Mouse (Mus musculus) stomach, embryonic 14.5 days (tissue): Measurements from ENCODE around the gene Rbpms2. TPM values are rescaled to one million over a fixed set of nuclear protein-coding genes. Genes with fewer than 3 reads are reported as not detected.

Experiments used
- ATAC-seq: fragments of 200-750 bp; cut with Nextera tagmentation; 2 replicates; pipeline ENCODE4 v1.8.0; 2017; ENCODE audit warnings: low read depth, moderate TSS enrichment; ENCODE audit not compliant: insufficient number of reproducible peaks, insufficient read depth, low FRiP score
- H3K27ac ChIP-seq: fragments of 300-500 bp; sonication (generic); 2 replicates; pipeline ENCODE4 v1.5.1; 2014; ENCODE audit warnings: mild to moderate bottlenecking, low read length, moderate library complexity, mixed read lengths
- H3K27me3 ChIP-seq: fragments of 300-500 bp; sonication (generic); 2 replicates; pipeline ENCODE4 v1.6.1; 2014; ENCODE audit warnings: low read length, control low read depth, mixed read lengths; ENCODE audit not compliant: control insufficient read depth, insufficient read depth
- H3K36me3 ChIP-seq: fragments of 300-500 bp; sonication (generic); 2 replicates; pipeline ENCODE4 v1.6.1; 2014; ENCODE audit warnings: mild to moderate bottlenecking, control low read depth, low read length, moderate library complexity, mixed read lengths; ENCODE audit not compliant: control insufficient read depth, insufficient read depth
- H3K4me1 ChIP-seq: fragments of 300-500 bp; sonication (generic); 2 replicates; pipeline ENCODE4 v1.6.1; 2014; ENCODE audit warnings: low read length, control low read depth, mixed read lengths; ENCODE audit not compliant: control insufficient read depth, insufficient read depth
- H3K4me2 ChIP-seq: fragments of 300-500 bp; sonication (generic); replicated peaks from 2 replicates; pipeline ENCODE4 v1.6.1; 2014; ENCODE audit warnings: low read depth, low read length, control low read depth
- H3K4me3 ChIP-seq: fragments of 300-500 bp; sonication (generic); 2 replicates; pipeline ENCODE4 v1.5.1; 2014; ENCODE audit warnings: low read depth, low read length, control low read depth
- H3K9ac ChIP-seq: fragments of 300-500 bp; sonication (generic); replicated peaks from 2 replicates; pipeline ENCODE4 v1.6.1; 2014; ENCODE audit warnings: low read depth, mild to moderate bottlenecking, control low read depth, low read length, moderate library complexity, mixed read lengths
- H3K9me3 ChIP-seq: fragments of 300-500 bp; sonication (generic); 2 replicates; pipeline ENCODE4 v1.6.1; 2016; ENCODE audit warnings: low read depth, low read length, control low read depth; ENCODE audit not compliant: control insufficient read depth
- WGBS: fragments of 180-500 bp; shearing (Covaris S2); extraction: QIAGEN DNeasy Blood & Tissue Kit; methylation state at CpG from one replicate; pipeline ENCODE4 v1.1.7; 2014; 5-methylcytosine and 5-hydroxymethylcytosine counted together
- polyA plus RNA-seq: library from polyadenylated mRNA; unstranded; fragments of >200 nt; fragmentation: Nextera tagmentation; extraction: Ambion mirVana; gene quantifications from 2 replicates; pipeline ENCODE4 v1.2.1, GENCODE M21; 2014

Gene Rbpms2
- polyA plus RNA-seq, 1 experiment from 2014 or later, result 32.5 TPM

GRCm38 (mm10) chr9:65654700-65655237 lies 25.3 kb downstream of the Rbpms2 start:
- Histone ChIP-seq H3K4me1 (peaks cover 9% of the 10 kb centered on the region), H3K27ac (no peak overlapping the region), H3K4me2 (no peak overlapping the region), H3K9ac (no peak overlapping the region), H3K27me3 (no peaks in the 10 kb centered on the region), H3K4me3 (no peak overlapping the region), H3K36me3 (no peaks in the 10 kb centered on the region), H3K9me3 (no peaks in the 10 kb centered on the region)
- 88% methylated on average over 3 of the region's 3 CpGs for WGBS
- no peak for ATAC-seq

DNA sequence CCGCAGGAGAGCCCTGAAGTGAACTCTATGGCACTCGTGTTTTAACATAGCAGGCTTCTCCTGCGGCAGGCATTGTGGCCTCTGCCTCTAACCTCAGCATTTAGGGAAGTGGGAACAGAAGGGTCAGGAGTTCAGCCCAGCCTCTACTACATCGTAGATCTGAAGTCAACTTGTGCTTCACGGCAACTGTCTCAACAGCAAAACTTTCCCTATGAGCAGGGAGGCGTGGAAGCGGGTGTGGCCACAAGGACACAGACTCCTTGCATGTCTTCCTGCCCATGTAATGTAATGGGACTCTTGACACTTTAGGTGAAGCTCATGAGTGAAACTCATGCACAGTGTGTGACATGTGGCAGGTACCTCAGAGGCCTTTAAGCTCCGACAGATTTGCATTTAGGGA lies 26.1 kb downstream of the Rbpms2 start:
- no peak for ATAC-seq
- Histone ChIP-seq H3K9ac (no peak overlapping the region), H3K4me3 (no peak overlapping the region), H3K4me1 (0 out of 2 replicates have a peak, but pooled peaks cover 4% of the 10 kb centered on the region), H3K4me2 (no peak overlapping the region), H3K36me3 (no peaks in the 10 kb centered on the region), H3K27ac (no peak overlapping the region), H3K27me3 (no peaks in the 10 kb centered on the region), H3K9me3 (no peaks in the 10 kb centered on the region)
- 77% methylated on average over 8 of the region's 8 CpGs for WGBS

GRCm38 (mm10) chr9:65657218-65657617 lies 27.8 kb downstream of the Rbpms2 start:
- Histone ChIP-seq H3K27ac (no peak overlapping the region), H3K9ac (no peak overlapping the region), H3K27me3 (no peaks in the 10 kb centered on the region), H3K4me2 (no peak overlapping the region), H3K9me3 (no peaks in the 10 kb centered on the region), H3K4me1 (0 out of 2 replicates have a peak, but pooled peaks cover 4% of the 10 kb centered on the region), H3K4me3 (no peak overlapping the region), H3K36me3 (no peaks in the 10 kb centered on the region)
- ATAC-seq, result no peak
- 87% methylated on average over 3 of the region's 3 CpGs for WGBS

DNA sequence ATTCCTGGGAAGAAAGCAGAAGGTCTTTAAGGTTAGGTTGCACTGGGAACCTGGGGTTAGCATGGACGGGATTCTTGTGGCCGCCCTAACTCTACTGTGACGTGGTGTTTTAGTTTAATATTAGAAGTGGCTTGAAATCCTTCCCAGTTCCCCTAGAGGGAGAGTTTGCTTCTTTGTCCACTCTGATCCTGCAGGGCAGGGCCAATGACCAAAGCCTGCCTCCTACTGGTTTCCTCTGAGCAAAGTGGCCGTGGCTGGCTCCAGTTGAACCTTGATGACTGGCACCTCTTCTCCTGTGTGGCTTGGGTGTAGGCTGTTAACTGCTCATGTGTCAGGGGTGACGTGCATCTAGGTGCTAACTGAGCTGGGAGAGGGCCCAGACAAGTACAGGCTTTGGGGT lies 31.6 kb downstream of the Rbpms2 start:
- no peaks in the 10 kb centered on the region for H3K9me3 ChIP-seq
- H3K36me3 ChIP-seq, result no peaks in the 10 kb centered on the region
- no peak overlapping the region for H3K4me2 ChIP-seq
- H3K4me1 ChIP-seq, result 0 out of 2 replicates have a peak, but pooled peaks cover 4% of the 10 kb centered on the region
- H3K4me3 ChIP-seq, result no peak overlapping the region
- no peaks in the 10 kb centered on the region for H3K27me3 ChIP-seq
- WGBS, result 69% methylated on average over 5 of the region's 5 CpGs
- H3K9ac ChIP-seq, result no peak overlapping the region
- no peak for ATAC-seq
- H3K27ac ChIP-seq, result no peak overlapping the region

DNA sequence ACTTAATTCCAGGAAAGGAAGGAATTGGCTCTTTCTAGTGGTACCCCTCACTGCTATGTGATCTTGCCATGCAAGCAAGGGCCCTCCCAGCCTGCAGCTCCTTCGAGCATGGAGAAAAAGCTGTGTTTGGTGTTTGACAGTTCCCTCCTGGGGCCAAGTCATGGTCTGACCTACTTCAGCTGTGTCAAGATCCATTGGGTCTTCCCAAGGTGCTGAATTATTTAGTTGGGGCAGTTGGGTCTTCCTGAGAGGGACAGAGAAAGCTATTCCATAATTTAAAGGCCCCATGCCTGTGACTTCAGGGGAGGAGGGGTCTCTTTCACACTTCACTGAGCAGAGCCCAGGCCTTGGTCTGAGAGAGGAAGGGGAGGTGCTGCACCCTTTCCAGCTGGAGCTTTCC lies 32.0 kb downstream of the Rbpms2 start:
- Histone ChIP-seq H3K36me3 (no peaks in the 10 kb centered on the region), H3K4me2 (no peak overlapping the region), H3K9ac (no peak overlapping the region), H3K9me3 (no peaks in the 10 kb centered on the region), H3K4me3 (no peak overlapping the region), H3K27ac (no peak overlapping the region), H3K4me1 (0 out of 2 replicates have a peak, but pooled peaks cover 4% of the 10 kb centered on the region), H3K27me3 (no peaks in the 10 kb centered on the region)
- WGBS, result 55% methylated on average over 1 of the region's 1 CpGs
- ATAC-seq, result no peak

GRCm38 (mm10) chr9:65664163-65664562 lies 34.7 kb downstream of the Rbpms2 start:
- no peaks in the 10 kb centered on the region for H3K36me3 ChIP-seq
- no peak for ATAC-seq
- 0 out of 2 replicates have a peak, but pooled peaks cover 4% of the 10 kb centered on the region for H3K4me1 ChIP-seq
- no peak overlapping the region for H3K4me2 ChIP-seq
- H3K27ac ChIP-seq, result no peak overlapping the region
- 2% methylated on average over 3 of the region's 3 CpGs for WGBS
- no peaks in the 10 kb centered on the region for H3K27me3 ChIP-seq
- no peaks in the 10 kb centered on the region for H3K9me3 ChIP-seq
- no peak overlapping the region for H3K9ac ChIP-seq
- H3K4me3 ChIP-seq, result no peak overlapping the region

GRCm38 (mm10) chr9:65666042-65666441 lies 36.6 kb downstream of the Rbpms2 start:
- 0 out of 2 replicates have a peak, but pooled peaks have one; percentile 42 for ATAC-seq

GRCm38 (mm10) chr9:65667701-65668100 lies 38.3 kb downstream of the Rbpms2 start, which contains the start of gene Oaz2:
Oaz2 (plus strand) TSS chr9:65668001.
- Histone ChIP-seq H3K9ac (no peak within 1 kb of the TSS), H3K4me1 (0 out of 2 replicates have a peak, but pooled peaks cover 1% of the 10 kb centered on the region), H3K27ac (no peak within 1 kb of the TSS), H3K27me3 (no peaks in the 10 kb centered on the region), H3K36me3 (no peaks in the 10 kb centered on the region), H3K4me3 (no peak within 1 kb of the TSS), H3K9me3 (no peaks in the 10 kb centered on the region), H3K4me2 (no peak within 1 kb of the TSS)
- WGBS, result 93% methylated on average over 8 of the region's 8 CpGs
- no peak for ATAC-seq

More at GRCm38 (mm10) chr9:65666042-65666441, 36.6 kb downstream of the Rbpms2 start:
- 19% methylated on average over 5 of the region's 5 CpGs for WGBS
- no peak overlapping the region for H3K4me3 ChIP-seq
- H3K27me3 ChIP-seq, result no peaks in the 10 kb centered on the region
- H3K4me2 ChIP-seq, result no peak overlapping the region
- H3K36me3 ChIP-seq, result no peaks in the 10 kb centered on the region
- no peak overlapping the region for H3K27ac ChIP-seq
- H3K4me1 ChIP-seq, result no peaks in the 10 kb centered on the region
- H3K9me3 ChIP-seq, result no peaks in the 10 kb centered on the region
- no peak overlapping the region for H3K9ac ChIP-seq

DNA sequence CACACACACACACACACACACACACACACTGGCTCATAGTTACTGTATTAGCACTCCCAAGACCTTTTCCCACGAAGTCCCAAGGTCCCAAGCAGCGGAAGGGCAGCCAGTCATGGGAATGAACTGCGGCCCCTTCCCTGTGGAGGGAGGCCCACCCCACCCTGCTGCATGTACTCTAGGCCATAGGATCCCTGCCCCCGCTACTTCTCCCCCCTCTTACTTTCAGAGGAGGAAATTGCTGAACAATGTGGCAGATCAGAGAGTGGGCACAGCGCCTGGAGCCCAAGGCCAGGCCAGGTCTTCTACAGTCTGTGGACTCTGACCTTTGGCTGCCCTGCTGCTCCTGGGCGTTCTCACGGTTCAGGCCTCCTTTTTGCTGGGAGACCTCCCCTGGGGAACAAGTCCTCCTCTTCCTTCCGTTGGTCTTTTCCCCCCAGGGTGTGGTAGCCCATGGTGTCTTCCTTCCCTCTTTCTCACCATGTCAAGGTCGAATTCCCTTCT lies 42.0 kb downstream of the Rbpms2 start:
- H3K4me2 ChIP-seq, result no peak overlapping the region
- no peaks in the 10 kb centered on the region for H3K27me3 ChIP-seq
- H3K9me3 ChIP-seq, result no peaks in the 10 kb centered on the region
- ATAC-seq, result no peak
- no peak overlapping the region for H3K27ac ChIP-seq
- H3K4me3 ChIP-seq, result no peak overlapping the region
- no peaks in the 10 kb centered on the region for H3K36me3 ChIP-seq
- WGBS, result 51% methylated on average over 9 of the region's 9 CpGs
- no peak overlapping the region for H3K9ac ChIP-seq
- peaks cover 8% of the 10 kb centered on the region for H3K4me1 ChIP-seq
